Mouse (Mus musculus): ENCODE results near the gene Kdm5c.

- no peak for TF ChIP-seq CTCF (IDR thresholded peaks at IDR 0.05; ENCODE audit: insufficient read depth, low read length)
- no peak for TF ChIP-seq POLR2A (IDR thresholded peaks at IDR 0.05; ENCODE audit: borderline replicate concordance, extremely low read depth, low read depth, low read length)
These were observed 11.8 kb downstream of the Kdm5c start for GRCm38 (mm10) chrX:152244492-152245189.

Measured in lung, adult 2 months (tissue).